Mouse (Mus musculus): ENCODE measurements around the gene 1810009A15Rik.

DNA sequence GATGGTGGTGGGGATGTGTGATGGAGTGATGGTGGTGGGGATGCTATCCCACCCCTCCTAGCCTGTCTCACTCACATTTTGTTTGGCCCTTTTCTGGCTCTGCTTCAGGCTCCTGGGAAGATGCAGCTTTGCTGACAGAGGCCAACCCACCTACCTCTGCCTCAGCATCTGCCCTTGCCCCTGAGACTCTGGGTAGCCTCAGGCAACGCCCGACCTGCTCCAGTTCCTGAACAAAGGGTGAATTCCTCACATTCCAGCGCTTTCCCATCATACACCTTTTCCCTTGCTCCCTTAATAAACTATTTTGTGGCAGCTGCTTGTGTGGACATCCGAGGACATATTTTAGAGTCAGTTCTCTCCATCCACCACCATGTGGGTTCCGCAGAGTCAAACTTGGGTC is 40.3 kb upstream of the 1810009A15Rik start:
- TF ChIP-seq POLR2A (IDR thresholded peaks at IDR 0.05; ENCODE audit: borderline replicate concordance, control insufficient read depth, low read depth, low read length): no peak
- TF ChIP-seq CTCF (IDR thresholded peaks at IDR 0.05; ENCODE audit: control insufficient read depth, insufficient read depth, low read length): no peak

All from bone marrow, adult 2 months (tissue).